Mouse (Mus musculus): ENCODE measurements around the gene Zfp787.
"Not testable (repeated sequence)": the region's sequence is repeated elsewhere in the genome, so short reads cannot be mapped to it uniquely, and the experiment has no call there.

Gene Zfp787

GRCm38 (mm10) chr7:6161541-6161940 lies 5.7 kb upstream of the Zfp787 start:
- no peak for DNase-seq

- no peak for DNase-seq
Observed at GRCm38 (mm10) chr7:6159604-6160003, 3.8 kb upstream of the Zfp787 start.

- no peak for DNase-seq
Observed at GRCm38 (mm10) chr7:6157479-6157878, 1.7 kb upstream of the Zfp787 start.

- no peak for DNase-seq
Observed at GRCm38 (mm10) chr7:6156901-6157472, 1.2 kb upstream of the Zfp787 start.

GRCm38 (mm10) chr7:6155031-6155872 lies 545 bp downstream of the Zfp787 start:
- peak; percentile 87 for DNase-seq

GRCm38 (mm10) chr7:6154164-6154563 lies 1.6 kb downstream of the Zfp787 start:
- no peak for DNase-seq

- DNase-seq: no peak
Observed at GRCm38 (mm10) chr7:6153131-6153530, 2.7 kb downstream of the Zfp787 start.

- DNase-seq: no peak
Observed at GRCm38 (mm10) chr7:6152036-6152435, 3.8 kb downstream of the Zfp787 start.

GRCm38 (mm10) chr7:6151266-6151665 lies 4.5 kb downstream of the Zfp787 start:
- no peak for DNase-seq

- no peak for DNase-seq
Observed at GRCm38 (mm10) chr7:6147688-6148087, 8.1 kb downstream of the Zfp787 start.

- DNase-seq: no peak
Observed at GRCm38 (mm10) chr7:6146982-6147325, 8.8 kb downstream of the Zfp787 start.

GRCm38 (mm10) chr7:6146194-6146981 lies 9.4 kb downstream of the Zfp787 start:
- no peak for DNase-seq

- DNase-seq: no peak
Observed at GRCm38 (mm10) chr7:6145423-6146188, 10.2 kb downstream of the Zfp787 start.

- DNase-seq: no peak
Observed at GRCm38 (mm10) chr7:6143991-6144531, 11.7 kb downstream of the Zfp787 start.

- no peak for DNase-seq
Observed at GRCm38 (mm10) chr7:6139295-6139694, 16.5 kb downstream of the Zfp787 start.

GRCm38 (mm10) chr7:6136497-6136896 lies 19.3 kb downstream of the Zfp787 start:
- DNase-seq: no peak

- no peak for DNase-seq
Observed at GRCm38 (mm10) chr7:6132646-6133045, 23.2 kb downstream of the Zfp787 start.

- no peak for DNase-seq
Observed at GRCm38 (mm10) chr7:6130346-6130745, 25.5 kb downstream of the Zfp787 start.

- DNase-seq: peak; percentile 73
Observed at GRCm38 (mm10) chr7:6126690-6127448, 28.9 kb downstream of the Zfp787 start.

- not testable (repeated sequence) for DNase-seq
Observed at GRCm38 (mm10) chr7:6121128-6121527, 34.7 kb downstream of the Zfp787 start.

GRCm38 (mm10) chr7:6120104-6120503 lies 35.7 kb downstream of the Zfp787 start:
- not testable (repeated sequence) for DNase-seq

- no peak for DNase-seq
Observed at GRCm38 (mm10) chr7:6119501-6119900, 36.3 kb downstream of the Zfp787 start.
